Mouse (Mus musculus) bone marrow macrophage, adult 2 months (primary cell): ENCODE data around the gene Gss. TPM values are rescaled to one million over a fixed set of nuclear protein-coding genes. Genes with fewer than 3 reads are reported as not detected.
A peak's percentile ranks its signal among the peaks of the same experiment; 100 is the strongest.
"Not testable (repeated sequence)": the region's sequence is repeated elsewhere in the genome, so short reads cannot be mapped to it uniquely, and the experiment has no call there.

Experiments
- H3K27ac ChIP-seq: 2 replicates; pipeline ENCODE4 v1.5.1; 2012; ENCODE audit warnings: low read depth, low read length; ENCODE audit not compliant: insufficient read depth
- H3K4me1 ChIP-seq: 2 replicates; pipeline ENCODE4 v1.6.1; 2012; ENCODE audit warnings: low read length; ENCODE audit not compliant: control insufficient read depth, insufficient read depth
- H3K4me3 ChIP-seq: 2 replicates; pipeline ENCODE4 v1.5.1; 2012; ENCODE audit warnings: mild to moderate bottlenecking, low read length, moderate library complexity; ENCODE audit not compliant: insufficient read depth
- CTCF ChIP-seq: IDR thresholded peaks from 2 replicates; pipeline ENCODE4 v1.5.1; 2012; ENCODE audit warnings: low read depth, mild to moderate bottlenecking, low read length, moderate library complexity
- POLR2A ChIP-seq: IDR thresholded peaks from 2 replicates; pipeline ENCODE4 v1.6.1; 2012; ENCODE audit warnings: mild to moderate bottlenecking, low read depth, low read length, borderline replicate concordance
- polyA plus RNA-seq: library from polyadenylated mRNA; stranded (reverse); fragments of >200 nt; gene quantifications from 2 replicates; pipeline ENCODE4 v1.2.4, GENCODE M21; 2012; ENCODE audit not compliant: missing spikeins, insufficient read depth, insufficient read length

The Gss gene
- polyA plus RNA-seq, 1 experiment, result 10.5 TPM

DNA sequence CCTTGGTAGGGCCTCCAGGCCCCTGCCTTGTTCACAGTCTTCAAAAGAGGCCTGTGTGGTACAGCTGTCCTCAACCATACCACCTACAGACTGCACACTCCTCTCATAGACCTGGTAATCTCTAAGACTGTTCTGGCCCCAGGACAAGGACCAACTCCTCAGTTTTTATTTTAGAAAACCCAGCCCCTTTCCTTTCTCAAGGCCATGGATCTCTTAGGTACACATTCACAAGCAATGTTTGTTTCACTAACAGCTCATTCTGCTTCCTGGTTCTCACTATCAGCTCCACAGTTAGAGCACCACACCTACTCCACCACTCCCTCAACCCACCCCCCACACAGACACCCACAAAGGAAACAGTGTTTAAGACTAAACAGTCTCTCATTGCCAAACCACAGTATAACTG, 39.7 kb downstream of the Gss start:
- Histone ChIP-seq H3K4me1 (no peaks in the 10 kb centered on the region), H3K4me3 (no peak overlapping the region), H3K27ac (no peak overlapping the region)
- TF ChIP-seq CTCF (no peak), POLR2A (no peak)

DNA sequence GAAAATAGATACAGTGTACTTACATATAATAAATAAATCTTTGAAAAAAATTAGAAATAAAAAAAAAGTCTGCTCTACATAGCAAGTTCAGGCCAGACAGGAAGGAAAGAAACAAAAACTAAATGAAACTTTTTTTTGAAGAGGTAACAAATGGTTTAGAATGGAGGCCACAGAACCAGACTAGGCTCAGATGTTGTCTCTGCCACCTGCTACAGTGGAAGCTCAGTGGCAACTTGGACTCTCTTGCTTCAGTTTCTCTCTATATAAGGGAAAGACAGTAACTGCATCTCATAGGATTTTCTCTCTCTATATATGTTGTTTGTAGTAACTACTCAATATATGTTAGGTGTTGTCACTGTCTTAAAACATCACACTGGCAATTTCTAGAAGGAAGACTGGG, 40.3 kb downstream of the Gss start:
- TF ChIP-seq CTCF (no peak), POLR2A (no peak)
- Histone ChIP-seq H3K4me3 (no peak overlapping the region), H3K4me1 (no peaks in the 10 kb centered on the region), H3K27ac (no peak overlapping the region)

DNA sequence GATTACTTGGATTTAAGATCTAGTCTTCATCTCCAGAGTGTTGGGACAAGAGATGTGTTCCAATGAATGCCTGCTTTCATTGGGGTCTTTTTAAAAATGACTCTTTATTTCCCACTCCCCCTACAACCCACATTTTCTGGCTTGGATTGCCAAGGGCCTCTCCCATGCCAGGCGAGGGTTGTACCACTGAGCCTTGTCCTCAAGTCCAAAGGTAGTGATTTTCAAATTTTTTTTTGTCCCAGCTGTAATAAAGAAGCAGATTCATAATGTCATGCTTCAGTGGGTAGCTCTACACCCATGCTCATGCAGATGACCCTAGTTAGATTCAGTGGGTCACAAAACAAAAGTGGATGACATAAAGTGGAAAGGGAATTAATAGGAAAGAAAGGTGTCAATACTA, 45.7 kb downstream of the Gss start:
- Histone ChIP-seq H3K4me3 (no peak overlapping the region), H3K27ac (no peak overlapping the region), H3K4me1 (no peaks in the 10 kb centered on the region)
- TF ChIP-seq POLR2A, result no peak
- TF ChIP-seq CTCF, result no peak

DNA sequence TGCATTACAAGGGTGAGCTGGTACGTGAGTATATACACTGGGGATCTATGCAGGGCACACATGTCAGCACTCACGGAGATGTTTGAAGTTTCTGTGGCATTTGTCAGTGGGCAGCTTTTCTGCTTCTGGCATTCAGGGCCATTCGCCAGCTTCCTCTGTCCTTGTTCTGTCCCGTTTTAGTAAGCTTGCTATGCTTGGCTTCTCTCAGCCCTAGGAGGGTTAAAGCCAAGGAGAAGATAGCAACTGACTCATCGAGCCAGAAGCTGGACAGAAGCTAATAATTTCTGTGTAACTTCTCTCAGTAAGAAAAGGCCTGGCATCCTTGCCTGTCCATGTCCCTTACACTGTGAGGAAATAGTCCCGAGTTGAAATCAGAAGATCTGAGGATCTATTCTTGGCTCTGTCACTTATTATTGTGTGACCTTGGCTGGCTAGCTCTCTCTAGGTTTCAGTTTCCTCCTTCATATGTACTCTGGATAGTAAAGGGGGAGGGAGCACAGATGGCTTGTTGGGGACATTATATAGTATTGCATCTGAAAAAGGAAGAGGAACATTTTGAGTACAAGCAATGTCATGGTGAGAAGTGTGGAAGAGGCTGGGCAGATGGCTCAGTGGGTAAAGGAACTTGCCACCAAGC, 51.7 kb downstream of the Gss start:
- peak overlapping the region; percentile 30 for H3K4me3 ChIP-seq
- no peak for TF ChIP-seq CTCF
- no peak for TF ChIP-seq POLR2A
- H3K27ac ChIP-seq, result peak overlapping the region; percentile 79
- H3K4me1 ChIP-seq, result peaks cover 8% of the 10 kb centered on the region

DNA sequence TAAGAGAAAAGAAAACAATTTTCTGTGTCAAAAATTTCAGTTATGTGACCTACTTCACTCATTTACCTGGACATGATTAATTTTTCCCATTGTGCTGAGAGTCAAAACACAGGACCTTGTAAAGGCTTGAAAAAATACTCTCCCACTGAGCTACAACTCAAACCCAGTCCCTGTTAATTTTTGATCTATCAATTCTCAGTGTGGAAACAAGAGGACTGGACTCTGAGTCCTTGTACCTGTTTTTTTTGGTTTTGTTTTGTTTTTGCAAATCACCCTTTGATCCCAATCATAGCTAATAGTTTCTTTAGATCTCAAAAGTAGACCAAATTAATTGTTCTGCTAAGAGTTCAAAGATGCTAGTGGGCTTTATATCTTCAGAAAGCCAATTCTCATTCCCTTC, 52.9 kb downstream of the Gss start:
- peaks cover 8% of the 10 kb centered on the region for H3K4me1 ChIP-seq
- H3K4me3 ChIP-seq, result no peak overlapping the region
- H3K27ac ChIP-seq, result peak overlapping the region; percentile 10; the same call in 1 of the 2 replicates
- TF ChIP-seq CTCF, result no peak
- no peak for TF ChIP-seq POLR2A

DNA sequence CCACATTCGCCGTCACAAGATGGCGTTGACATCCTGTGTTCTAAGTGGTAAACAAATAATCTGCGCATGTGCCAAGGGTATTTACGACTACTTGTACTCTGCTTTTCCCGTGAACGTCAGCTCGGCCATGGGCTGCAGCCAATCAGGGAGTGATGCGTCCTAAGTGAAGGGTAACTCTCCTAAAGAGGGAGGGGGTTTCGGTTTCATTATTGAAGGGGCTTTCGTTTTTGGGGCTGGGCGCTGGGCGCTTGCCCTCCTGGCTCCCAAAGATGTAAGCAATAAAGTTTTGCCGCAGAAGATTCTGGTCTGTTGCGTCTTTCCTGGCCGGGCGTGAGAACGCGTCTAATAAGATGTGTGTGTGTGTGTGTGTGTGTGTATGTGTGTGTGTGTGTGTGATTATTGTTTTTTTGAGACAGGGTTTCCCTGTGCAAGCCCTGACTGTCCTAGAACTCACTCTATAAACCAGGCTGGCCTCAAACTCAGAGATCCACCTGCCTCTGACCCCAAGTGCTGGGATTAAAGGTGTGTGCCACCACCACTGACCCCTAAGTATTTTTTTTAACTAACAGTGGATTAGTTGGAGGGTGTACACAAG, 54.0 kb downstream of the Gss start:
- H3K4me1 ChIP-seq, H3K4me3 ChIP-seq, H3K27ac ChIP-seq: not testable (repeated sequence)

DNA sequence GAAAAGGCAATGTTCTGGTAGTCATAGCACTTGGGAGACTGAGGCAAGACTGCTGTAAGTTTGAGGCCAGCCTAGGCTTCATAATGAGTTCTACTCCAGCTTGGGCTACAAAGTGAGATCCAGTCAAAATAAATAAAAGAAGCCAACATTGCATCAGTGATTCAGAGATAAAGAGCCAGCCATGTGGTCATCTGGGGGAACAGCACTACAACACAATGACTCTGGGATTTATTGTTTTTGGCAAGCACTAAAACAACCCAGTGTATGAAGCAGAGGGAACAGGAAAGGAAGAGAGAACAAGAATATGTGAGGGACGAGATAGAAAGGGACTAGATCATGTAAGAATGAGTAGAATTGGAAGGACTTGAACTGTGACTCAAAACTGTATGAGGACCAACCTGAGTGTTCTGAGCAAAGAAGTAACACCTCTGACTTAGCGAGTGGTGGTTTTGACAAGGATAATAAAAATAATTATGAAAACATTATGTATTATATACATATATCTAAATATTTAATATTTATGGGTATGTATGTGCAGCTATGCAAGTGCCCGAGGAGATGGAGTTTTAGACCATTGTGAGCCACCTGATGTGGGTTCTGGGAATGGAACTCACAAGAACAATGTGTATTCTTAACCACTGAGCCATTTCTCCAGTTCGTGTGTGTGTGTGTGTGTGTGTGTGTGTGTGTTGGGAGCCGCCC, 54.7 kb downstream of the Gss start:
- TF ChIP-seq CTCF, result no peak
- TF ChIP-seq POLR2A, result no peak
- no peak overlapping the region for H3K27ac ChIP-seq
- H3K4me3 ChIP-seq, result no peak overlapping the region
- H3K4me1 ChIP-seq, result peaks cover 10% of the 10 kb centered on the region

DNA sequence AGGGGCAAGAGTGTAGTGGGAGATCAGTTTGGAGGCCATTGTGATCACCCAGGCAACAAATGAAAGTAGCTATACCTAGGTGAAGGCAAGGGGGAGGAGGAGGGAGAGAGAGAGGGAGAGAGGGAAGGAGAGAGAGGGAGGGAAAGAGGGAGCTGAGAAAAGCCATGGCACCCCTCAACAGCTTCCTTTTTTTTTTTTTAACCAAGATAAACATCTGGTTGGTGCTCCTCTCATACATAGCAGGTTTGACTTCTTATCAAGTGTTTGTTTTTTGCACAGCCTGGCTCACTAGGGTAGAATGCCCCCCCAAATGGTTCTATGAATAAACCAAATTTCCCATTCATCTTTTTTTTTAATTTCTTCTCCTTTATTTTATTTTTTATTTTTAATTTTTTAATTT, 56.3 kb downstream of the Gss start:
- H3K4me1 ChIP-seq, result peaks cover 9% of the 10 kb centered on the region
- no peak overlapping the region for H3K4me3 ChIP-seq
- no peak overlapping the region for H3K27ac ChIP-seq
- no peak for TF ChIP-seq CTCF
- TF ChIP-seq POLR2A, result no peak

DNA sequence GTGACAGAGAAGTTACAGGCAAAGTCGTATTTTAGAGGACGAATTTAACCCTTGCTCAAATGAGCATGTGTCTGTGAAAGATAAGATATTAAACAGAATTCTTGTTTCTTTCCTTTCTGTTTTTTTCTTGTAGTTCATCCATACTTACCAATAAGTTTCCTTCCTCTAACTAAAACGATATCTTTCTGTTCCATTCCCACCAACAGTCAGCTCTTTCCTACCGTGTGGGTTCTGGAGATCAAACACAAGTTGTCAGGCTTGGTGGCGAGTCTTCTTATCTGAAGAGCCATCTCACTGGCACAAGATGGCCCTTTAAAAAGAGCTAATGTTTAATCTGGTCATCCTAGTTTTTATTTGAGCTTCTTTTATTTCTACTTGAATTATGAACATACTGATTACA, 65.2 kb downstream of the Gss start:
- peaks cover 11% of the 10 kb centered on the region for H3K4me1 ChIP-seq
- no peak for TF ChIP-seq CTCF
- no peak for TF ChIP-seq POLR2A

DNA sequence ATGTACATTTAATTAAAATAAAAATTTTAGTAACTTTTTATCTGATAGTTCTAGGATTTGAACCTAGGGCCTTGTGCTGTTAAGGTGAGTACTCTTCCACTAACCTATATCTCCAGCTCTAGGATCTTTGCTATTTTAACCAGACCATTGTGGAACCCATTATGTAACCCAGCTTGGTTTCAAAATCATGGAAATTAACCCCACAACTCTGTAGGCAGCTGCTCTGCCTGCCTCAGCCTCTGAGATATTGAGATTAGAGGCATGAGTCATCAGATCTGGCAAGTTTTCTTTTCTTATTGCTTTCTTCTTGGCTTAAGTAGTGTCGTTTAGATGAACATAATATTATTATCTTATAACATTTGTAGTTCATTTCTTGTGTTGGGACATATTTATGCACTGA, 68.2 kb downstream of the Gss start:
- no peak overlapping the region for H3K27ac ChIP-seq
- H3K4me3 ChIP-seq, result no peak overlapping the region
- TF ChIP-seq POLR2A (no peak), CTCF (no peak)
- H3K4me1 ChIP-seq, result peaks cover 11% of the 10 kb centered on the region

More for the DNA sequence above, 65.2 kb downstream of the Gss start:
- Histone ChIP-seq H3K4me3 (no peak overlapping the region), H3K27ac (no peak overlapping the region)
